Mouse (Mus musculus): ENCODE data around the gene Isg15.
"Not testable (repeated sequence)": the region's sequence is repeated elsewhere in the genome, so short reads cannot be mapped to it uniquely, and the experiment has no call there.

Isg15 gene

GRCm38 (mm10) chr4:156154771-156155170, 45.8 kb downstream of the Isg15 start:
- DNase-seq (ENCODE audit: low spot score): no peak

DNA sequence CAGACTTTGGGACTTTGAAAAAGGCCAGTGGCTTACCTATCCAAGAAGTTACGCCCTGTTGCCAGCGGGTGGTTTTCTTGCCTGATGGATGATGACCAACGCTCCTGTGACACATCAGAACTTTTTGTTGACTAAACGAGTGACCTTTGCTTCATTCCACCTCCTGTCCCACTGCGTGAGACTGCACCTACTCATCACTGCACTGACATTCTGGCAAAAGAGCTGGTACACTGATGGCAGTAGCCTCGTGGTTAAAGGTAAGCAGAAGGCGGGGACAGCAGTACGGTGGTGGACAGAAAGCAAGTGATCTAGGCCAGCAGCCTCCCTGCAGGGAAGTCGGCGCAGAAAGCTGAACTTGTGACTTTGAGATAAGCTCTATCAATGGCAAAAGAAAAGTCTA, 49.7 kb downstream of the Isg15 start:
- DNase-seq (ENCODE audit: low spot score): not testable (repeated sequence)
